Mouse (Mus musculus): ENCODE measurements around the gene Mapre1.
"Not testable (repeated sequence)": the region's sequence is repeated elsewhere in the genome, so short reads cannot be mapped to it uniquely, and the experiment has no call there.

The Mapre1 gene

DNA sequence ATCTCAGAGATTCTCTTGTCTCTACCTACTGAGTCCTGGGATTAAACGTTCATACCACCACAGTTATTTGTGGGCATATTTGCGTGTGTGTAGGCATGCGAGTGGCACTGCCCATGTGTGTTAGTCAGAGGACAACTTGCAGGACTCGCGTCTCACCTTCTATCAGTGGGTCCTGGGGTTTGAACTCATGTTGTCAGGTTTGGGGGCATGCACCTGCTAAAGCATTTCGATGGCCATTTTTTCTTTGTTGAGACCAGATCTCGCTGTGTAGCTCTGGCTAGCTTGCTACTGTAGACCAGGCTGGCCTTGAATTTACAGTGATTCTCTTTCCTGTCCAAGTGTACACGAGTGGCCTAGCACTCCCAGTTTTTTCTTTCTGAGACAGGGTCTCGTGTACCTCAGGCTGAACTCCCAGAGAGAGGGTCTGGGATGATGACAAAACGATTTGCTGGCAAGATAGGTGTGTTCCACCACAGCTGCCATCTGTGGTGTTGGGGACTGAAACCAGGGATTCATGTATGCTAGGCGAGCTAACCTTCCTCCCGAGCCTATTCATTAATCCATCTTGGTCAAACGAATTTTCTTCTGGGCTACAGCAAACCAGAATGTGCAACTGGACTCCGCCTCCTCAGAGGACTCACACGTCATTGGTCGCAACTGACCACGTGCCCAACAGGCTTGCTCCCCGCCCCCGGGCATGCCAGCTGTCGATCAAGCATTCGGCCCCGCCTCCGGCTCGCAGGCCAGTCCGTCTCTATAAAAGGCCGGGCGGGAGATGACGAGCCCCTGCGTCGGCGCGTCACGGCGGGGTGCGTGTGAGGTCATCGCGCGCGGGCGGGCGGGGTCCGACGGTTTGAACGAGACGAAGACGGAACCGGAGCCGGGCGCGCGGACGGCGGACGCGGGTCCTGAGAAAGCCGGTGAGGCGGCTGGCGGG, at the start of gene Mapre1:
TSS of gene Mapre1 (plus strand) at position 775 of the 937 bp plus-strand sequence.
- in situ Hi-C loops (cut with MboI): no loop called here

DNA sequence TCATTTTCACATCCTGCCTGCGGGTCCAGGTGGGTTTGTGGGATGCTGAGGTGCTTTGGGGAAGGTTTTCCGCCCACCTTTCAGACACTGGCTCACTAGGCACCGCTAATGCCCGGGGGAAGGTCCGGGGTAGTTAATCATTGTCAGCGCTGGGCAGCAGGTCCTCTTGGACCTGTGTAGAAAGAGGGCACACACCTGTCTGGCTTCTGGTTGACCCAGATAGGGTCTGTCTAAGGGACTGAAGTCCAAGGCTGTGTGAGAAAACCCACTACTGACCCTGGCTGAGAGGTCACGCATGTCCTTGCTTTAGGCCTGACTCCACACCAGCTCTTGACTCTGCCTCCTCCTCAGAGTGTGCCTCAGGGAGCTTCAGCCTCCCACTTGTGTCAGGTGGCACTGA, 47.7 kb upstream of the Mapre1 start:
- in situ Hi-C loops (cut with MboI): not testable (repeated sequence)

DNA sequence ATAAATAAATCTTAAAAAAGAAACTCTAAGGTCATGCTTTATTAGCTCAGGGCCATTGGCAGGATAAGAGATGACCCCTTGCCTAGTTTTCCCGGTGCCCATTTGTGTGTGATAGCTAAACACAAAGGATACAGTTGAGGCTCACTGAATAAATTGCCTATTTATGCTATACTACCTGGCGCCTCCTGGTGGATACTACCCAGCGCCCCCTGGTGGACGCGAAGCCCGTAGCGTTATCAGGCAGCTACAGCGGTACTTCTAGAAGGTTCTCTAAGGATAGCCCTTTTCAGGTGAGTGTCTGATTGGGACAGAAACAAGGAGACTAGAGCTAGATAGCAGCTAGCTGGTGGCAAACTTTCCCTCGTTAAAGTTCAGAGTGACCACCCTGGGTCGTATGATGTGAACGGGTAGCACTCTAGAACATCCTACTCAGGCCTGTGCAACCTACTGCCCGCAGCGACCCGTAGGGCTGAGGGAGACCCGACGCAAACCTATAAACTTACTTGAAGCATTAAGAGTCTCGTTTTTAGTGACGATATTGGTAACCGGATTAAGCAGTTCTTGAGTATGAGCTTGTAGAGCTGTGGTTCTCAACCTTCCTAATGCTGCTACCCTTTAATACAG, 46.5 kb upstream of the Mapre1 start:
- in situ Hi-C loops (cut with MboI): no loop called here

- in situ Hi-C loops (cut with MboI): no loop called here
Observed at GRCm38 (mm10) chr2:153696352-153696751, 44.7 kb upstream of the Mapre1 start, which contains the start of gene Dnmt3c. Gene Dnmt3c (plus strand): TSS chr2:153696652.

DNA sequence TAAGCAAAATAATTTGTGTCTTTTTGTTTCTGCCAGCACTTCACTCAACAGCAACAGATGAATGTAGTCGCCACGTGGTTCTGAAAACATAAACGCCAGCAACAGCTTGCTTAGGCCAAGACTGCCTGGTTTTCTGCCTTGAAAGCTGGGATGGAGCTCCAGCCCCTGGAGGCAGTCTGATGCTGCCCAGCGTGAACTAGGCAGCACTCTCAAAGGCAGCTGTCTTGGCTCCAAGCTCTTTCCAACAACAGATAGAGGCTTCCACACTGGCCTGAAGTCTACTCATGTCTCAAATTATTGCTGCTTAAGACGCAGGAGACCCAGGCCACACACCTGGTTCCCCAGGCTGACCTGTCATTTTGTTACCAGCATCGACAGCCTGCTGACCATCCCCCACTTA, 37.7 kb upstream of the Mapre1 start:
- in situ Hi-C loops (cut with MboI): no loop called here

DNA sequence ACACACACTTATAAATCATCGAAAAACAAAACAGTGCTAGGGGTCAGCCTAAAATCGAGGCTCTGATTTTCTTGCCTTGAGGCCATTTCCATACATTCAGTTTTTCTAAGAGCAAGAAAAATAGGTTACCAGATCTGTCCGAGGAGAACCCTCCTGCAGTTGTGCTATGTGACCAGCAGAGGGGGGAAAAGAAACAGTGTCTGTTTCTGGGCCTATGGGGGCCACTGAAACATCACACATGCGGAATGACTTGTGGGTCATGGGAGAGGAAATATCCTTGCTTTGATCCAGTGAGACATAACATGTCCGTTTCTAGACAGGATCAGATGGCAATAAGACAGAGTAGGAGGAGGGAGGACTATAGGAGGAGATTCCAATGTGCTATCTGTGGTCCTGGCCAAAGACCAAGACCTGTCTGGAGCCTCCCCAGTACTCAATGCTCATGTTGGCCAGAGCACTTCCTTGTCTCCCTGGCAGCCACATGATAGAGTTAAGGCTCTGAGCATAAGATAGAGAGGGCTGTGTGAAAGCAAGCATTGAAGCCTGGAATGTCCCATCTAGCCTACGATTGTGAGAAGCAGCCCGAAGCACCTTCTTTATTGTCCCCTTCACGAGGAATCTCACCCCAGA, 30.3 kb upstream of the Mapre1 start:
- in situ Hi-C loops (cut with MboI): no loop called here

GRCm38 (mm10) chr2:153712646-153713091, 28.4 kb upstream of the Mapre1 start:
- in situ Hi-C loops (cut with MboI): no loop called here

GRCm38 (mm10) chr2:153713227-153713626, 27.8 kb upstream of the Mapre1 start:
- in situ Hi-C loops (cut with MboI): no loop called here

DNA sequence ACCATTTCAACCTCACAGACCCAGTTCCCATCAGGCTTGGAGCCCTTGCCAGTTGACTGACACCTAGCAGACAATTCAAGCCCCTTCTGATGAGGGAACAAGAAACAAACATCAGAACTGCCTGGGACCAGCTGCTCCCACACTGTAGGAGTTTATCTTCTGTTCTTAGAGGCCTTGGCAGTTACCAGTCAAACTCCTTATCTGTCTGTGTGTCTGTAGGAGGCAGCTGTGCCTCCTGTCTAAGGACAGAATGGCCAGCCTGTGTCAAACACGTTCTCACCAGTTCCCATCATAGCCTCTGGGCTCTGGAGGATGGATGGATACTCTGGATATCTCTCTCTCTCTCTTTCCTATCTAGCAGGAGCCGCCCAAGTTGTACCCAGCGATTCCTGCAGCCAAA, 23.2 kb upstream of the Mapre1 start:
- in situ Hi-C loops (cut with MboI): not testable (repeated sequence)

- in situ Hi-C loops (cut with MboI): no loop called here
Observed at GRCm38 (mm10) chr2:153723098-153723497, 18.0 kb upstream of the Mapre1 start.

DNA sequence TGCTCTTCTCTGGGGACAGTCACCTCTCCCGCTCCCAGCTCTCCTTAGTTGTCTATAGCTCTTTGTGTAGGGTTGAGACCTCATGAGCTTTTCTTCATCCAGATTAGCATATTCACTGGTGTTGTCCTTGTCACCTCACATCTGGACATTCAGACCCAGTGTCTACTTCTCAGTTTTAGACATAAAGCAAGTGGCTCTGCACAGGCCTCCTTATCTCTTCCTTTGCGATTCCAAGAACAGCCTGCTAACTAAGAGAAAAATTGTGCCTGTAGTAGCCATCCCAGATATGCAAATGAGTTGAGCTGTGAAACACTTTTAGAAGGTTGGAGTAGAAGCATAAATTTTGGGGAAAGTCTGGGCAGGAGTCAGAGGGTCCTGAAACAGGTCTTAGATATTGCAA, 16.6 kb upstream of the Mapre1 start:
- in situ Hi-C loops (cut with MboI): no loop called here

GRCm38 (mm10) chr2:153724871-153725270, 16.2 kb upstream of the Mapre1 start:
- in situ Hi-C loops (cut with MboI): no loop called here

DNA sequence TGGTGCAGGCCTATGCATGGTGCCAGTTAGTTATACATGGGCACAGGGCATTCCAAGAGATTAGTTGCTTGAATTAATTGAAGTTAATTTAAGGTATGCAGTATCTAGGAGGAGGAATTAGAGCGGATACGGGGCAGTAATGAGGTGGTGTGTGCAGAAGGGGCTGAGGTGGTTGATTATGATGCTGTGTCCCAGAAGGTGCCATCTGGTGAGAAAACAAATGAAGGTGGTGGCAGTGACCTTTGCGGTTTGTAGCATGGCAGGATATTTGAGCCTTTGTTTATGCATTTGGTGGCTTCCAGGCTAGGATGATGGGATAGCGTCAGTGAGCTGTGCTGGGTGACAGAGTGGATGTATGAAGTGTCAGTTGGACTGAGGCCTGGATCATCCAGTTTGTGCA, 15.8 kb upstream of the Mapre1 start:
- in situ Hi-C loops (cut with MboI): no loop called here

DNA sequence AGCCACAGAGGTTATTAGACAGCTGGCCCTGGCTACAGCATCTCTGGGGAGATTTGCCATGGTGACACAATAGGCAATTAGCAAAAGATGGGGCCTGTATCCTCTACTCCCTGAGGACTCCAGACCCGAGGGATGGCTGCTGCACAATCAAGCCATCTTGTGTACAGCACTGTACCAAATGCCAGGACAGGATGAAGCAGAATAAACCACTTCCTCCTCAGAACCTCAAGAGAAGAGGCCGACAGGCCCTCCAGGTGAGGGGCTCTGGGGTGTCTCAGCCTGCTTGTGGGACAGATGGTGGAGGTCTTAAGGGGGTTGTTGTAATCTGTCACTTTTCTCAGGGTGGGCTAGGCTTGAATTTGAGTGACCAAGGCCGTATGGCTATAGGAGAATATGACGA, 7.0 kb upstream of the Mapre1 start:
- in situ Hi-C loops (cut with MboI): no loop called here

GRCm38 (mm10) chr2:153741437-153742065, 477 bp downstream of the Mapre1 start:
- in situ Hi-C loops (cut with MboI): no loop called here

- in situ Hi-C loops (cut with MboI): no loop called here
Observed at GRCm38 (mm10) chr2:153747994-153748393, 6.9 kb downstream of the Mapre1 start.

- in situ Hi-C loops (cut with MboI): no loop called here
Observed at GRCm38 (mm10) chr2:153750363-153750762, 9.3 kb downstream of the Mapre1 start.

DNA sequence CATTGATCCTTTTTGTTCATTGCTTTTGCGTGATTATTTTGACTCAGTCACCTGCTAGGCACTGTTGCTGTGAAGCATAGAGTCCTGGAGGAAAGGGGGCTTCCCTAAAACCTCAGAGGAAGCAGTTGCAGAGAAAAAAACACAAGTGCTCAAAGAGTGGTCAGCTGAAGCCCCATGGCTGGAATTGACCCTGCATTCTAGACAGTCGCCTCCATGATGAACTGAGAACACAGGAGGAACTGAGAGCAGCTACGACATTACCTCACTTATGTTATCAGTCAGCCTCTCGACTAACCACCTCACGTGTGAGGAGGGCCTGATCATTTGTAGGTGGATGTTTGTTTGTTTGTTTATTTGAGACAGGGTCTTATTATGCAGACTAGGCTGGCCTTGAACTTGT, 21.0 kb downstream of the Mapre1 start:
- in situ Hi-C loops (cut with MboI): no loop called here

GRCm38 (mm10) chr2:153767484-153767883, 26.4 kb downstream of the Mapre1 start:
- in situ Hi-C loops (cut with MboI): no loop called here

GRCm38 (mm10) chr2:153768881-153769280, 27.8 kb downstream of the Mapre1 start:
- in situ Hi-C loops (cut with MboI): no loop called here

- in situ Hi-C loops (cut with MboI): no loop called here
Observed at GRCm38 (mm10) chr2:153772950-153773349, 31.9 kb downstream of the Mapre1 start.

DNA sequence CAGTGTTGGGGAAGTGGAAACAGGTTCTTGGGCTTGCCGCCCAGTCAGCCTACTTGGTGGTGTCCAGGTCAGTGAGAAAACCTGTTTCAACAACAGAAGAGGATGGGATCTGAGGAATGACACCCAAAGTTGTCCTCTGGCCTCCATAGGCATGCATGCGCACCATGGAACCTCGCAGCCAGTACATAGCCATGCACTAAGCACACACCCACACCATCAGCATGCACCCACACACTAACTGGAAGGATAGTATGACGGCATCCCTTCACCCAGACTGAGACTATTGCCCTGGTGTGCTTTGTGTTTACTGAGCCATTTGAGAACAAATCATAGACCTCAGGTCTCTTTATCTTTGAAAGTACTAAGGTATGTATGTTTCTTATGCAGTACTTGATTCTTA, 34.4 kb downstream of the Mapre1 start:
- in situ Hi-C loops (cut with MboI): no loop called here
